Mouse (Mus musculus): Measurements from ENCODE around the gene Hs6st1.

Gene Hs6st1

DNA sequence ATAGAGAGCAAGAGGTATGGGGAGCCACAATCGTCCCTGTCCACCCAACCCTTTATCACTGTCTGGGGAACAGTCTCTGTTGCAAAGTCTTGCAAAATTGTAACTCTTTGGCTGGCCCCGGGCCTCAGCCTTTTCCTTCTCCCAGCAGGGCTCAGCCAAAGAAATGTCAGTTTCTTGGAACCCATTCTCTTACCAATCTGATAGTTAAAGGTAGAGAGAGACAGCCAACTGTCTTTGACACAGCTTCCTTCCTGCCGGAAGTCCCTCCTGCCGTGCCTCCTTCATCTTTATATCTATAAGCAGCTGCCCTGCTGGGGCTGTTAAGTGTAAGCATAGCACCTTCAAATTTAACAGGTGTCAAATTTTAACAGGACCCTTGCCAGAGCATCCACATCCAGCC, 63.0 kb downstream of the Hs6st1 start:
- no peak for DNase-seq

DNA sequence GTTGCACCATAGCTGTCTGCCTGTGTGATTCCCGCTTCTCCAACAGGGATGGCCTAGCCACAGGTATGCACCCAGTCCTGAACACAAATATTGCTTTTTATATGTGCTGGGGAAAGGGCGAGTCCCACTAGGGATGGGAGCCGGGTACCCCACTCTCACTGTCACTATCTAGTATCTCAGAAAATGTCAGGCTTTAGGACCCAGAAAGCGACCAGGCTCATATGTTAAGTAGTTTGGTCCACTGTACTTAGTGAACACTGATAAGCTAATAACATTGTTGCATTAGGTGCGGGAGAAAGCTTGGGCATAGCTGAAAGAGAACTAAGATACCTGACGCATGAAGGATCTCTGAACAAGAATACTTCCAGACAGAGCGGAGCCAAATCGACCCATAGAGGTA, 63.6 kb downstream of the Hs6st1 start:
- DNase-seq, result no peak

DNA sequence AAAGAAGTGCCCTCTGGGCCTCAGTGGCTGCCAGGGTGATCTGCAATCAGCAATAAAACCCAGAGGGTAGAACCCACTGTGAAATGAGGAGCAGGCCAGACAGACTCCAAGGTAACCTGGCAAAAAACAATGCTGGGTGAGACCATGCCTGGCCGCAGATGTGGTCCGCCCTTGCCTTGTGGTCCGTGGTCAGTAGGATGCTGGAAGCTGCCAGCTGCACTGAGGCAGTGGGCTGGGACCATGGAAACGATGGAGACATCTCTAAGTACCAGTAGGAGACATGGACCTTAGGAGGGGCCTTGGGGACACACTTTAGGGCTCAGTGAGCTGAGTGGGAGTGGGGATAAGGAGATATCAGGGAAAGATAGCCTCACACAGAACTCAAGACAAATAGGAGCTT, 64.0 kb downstream of the Hs6st1 start:
- no peak for DNase-seq

DNA sequence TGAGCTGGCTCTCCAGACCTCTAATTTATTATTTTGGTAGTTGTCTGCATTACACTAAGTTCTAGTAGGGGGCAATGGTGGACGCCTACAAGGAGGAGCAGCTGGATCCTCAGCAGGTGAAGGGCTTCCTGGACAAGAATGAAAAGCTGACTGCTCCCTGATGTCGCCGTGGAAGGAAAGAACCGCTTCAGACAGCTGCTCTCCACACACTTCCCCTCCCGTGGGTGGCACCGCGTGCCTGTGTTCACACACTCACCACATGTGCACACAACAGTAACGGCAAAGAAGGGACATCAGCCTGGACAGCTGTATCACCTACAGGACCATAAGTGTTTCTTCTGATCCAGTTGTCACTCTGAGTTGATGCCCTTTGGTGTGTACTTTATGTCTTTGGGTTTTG, 64.8 kb downstream of the Hs6st1 start:
- DNase-seq, result no peak

DNA sequence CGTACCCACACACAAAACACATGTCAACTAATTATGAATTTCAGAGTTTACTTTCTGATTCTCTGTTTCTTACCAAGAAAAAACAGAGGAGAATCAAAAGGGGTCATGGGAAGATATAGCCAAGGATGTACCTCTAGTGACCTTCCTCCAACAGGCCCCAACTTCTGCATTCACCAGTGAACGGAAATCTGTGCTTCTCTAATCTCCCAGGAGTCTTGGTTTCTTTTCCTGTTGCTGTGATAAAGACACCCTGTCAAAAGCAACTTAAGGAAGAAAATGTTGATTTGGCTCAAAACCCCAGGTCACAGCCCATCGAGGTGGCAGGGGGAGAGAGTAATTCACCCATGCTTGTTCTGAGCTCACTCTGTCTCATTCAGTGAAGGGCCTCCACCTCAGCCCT, 65.4 kb downstream of the Hs6st1 start:
- no peak for DNase-seq

DNA sequence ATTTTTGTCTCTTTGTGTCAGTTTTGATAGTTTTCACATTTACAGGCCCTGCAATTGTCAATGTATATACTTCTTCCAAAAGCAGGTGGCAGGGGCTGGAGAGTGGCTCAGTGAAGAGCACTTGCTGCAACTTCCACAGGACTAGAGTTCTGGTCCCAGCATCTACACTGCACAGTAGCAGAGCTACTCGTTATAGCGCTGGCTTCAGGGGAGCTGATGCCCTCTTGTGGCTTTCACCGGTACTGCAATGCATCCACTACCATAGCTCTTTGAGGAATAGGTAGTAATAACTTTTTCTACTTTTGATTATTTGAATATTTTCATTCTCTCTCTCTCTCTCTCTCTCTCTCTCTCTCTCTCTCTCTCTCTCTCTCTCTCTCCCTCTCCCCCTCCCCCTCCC, 66.4 kb downstream of the Hs6st1 start:
- peak; percentile 66 for DNase-seq

DNA sequence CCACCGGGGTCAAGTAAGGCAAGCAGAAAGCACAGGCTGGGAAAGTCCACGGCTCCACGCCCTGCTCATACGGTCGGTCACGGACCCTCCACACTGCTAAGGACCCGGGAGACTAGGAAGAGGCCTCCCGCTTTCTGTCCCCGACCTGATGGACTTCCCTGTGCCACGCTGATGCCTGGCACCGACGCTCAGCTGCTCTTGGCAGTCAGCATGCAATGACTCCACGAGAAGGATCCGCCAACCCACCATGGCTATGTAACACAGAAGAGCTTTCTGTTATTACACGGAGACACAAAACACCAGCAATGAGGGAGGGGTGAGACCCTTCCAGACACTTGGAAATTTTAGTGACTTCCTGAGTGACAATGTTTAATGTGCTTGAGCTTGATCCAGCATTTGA, 72.1 kb downstream of the Hs6st1 start:
- no peak for DNase-seq

DNA sequence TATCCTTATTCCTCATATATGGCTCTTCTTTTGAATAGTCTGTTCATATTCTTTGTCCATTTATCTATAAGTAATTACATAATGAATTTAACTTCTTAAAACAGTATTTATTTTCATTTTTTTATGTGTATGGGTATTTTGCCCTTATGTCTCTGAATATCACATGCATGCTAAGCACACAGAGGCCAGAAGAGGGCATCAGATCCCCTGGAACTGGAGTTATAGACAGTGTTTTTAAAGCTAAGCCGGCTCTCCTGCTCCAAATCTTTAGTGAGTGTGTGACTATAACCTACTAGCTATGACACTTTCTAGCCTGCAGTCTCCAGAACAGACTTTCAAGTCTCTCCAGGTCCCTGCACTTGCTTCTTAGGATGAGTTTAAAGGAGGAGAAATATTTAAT, 76.8 kb downstream of the Hs6st1 start:
- peak; percentile 36 for DNase-seq

DNA sequence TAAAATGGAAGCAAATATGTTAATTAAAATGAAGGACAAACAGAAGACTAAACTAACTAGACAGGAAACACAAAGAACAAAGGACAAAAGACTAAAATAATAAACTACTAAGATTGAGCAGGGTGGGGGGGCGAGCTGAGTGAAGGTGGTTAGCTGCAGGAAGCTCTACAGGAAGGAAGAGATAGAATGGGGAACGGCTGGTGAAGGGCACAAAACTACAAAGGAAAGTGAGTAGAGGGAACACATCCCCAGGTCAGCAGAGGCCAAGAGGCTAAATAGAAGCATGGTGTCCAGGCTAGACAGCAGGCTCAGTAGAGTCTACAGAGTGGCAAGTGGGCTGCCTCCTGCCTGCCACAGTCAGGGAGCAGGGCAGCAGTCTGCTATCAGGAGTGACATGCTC, 80.6 kb downstream of the Hs6st1 start:
- no peak for DNase-seq

DNA sequence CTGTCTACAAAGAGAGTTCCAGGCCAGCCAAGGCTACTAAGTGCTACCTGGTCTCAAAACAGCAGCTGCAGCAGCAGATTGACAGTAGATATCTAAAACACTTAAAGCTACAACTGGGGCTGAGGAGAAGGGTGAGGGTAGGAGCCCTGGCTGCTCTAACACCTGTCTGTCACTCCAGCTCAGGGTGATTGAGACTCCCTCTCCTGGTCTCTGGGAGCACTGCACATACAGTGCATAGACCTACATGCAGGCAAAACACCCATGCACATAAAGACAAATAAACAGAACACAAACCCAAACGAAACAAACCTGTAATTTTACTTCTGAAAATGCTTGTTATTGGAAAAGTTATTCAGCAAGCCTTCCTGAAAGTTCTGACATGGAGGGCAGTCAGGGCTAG, 81.2 kb downstream of the Hs6st1 start:
- peak; percentile 17 for DNase-seq

All from cerebellum, adult 8-10 months (tissue).